Mouse (Mus musculus): ENCODE measurements at regions not wholly inside any gene's neighbourhood (a gene's known extent, or its start where the extent isn't known, plus 50 kb on each side); places are given as distances from the start of the nearest gene placed in this dataset.

DNA sequence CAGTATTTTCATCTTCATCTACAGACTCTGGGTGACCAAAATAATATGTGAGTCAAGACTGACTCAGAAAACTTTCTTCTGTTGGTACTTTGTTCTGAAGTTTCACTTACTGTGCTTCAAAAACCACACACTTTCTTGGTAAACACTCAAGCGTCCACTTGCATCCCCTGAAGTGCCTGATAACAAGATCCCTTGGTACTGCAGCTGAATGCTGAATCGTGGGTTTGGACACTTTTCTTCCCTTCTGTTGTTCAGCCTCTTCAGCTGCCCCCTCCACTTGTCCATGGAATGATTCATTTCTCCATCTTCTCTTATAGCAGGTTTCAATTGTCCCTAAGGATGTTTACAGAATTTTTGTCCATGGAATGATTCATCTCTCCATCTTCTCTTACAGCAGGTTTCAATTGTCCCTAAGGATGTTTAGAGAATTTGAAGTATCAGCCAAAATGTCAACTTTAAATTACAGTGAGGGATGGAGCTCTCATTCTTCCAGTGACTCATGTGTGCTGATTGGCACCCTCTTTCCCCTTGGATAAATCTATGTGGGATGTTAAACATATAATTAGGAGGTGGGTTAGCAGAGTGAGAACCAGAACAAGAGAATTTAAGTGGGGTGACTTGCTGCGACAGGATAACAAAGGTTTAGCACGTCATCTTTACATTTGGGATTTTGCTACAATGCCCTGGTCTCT, 57.7 kb upstream of the Pdk4 start:
- H3K27ac ChIP-seq, result no peak overlapping the region
- H3K9ac ChIP-seq, result no peak overlapping the region
- no peak overlapping the region for H3K4me2 ChIP-seq (replicated peaks)
- H3K27me3 ChIP-seq, result no peaks in the 10 kb centered on the region
- H3K36me3 ChIP-seq, result no peaks in the 10 kb centered on the region
- no peaks in the 10 kb centered on the region for H3K9me3 ChIP-seq
- no peak overlapping the region for H3K4me3 ChIP-seq
- H3K4me1 ChIP-seq, result no peaks in the 10 kb centered on the region
- 70% methylated on average over 4 of the region's 4 CpGs for WGBS
- ATAC-seq (ENCODE audit: insufficient number of reproducible peaks, insufficient read depth, low FRiP score, low TSS enrichment), result no peak

DNA sequence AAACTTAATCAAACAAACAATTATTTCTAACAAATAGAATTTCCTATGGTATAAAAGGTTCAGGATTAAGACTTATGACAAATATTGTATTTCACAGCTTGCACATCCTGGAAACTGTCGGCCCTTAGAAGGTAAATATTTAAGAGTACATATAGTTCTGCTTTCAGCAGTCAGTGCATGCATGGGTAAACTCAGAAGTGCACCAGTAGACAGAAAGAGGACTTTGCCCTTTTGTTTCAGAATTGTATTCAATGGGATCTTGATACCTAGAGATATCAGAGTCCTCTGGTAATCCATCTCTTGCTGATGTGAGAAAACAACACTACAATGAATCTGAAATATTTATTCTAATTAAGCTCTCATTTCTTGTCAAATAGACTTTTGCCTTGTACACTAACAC, 54.0 kb upstream of the Pdk4 start:
- Histone ChIP-seq H3K4me3 (no peak overlapping the region), H3K9me3 (no peaks in the 10 kb centered on the region), H3K4me1 (no peaks in the 10 kb centered on the region), H3K4me2 (replicated peaks) (no peak overlapping the region), H3K36me3 (no peaks in the 10 kb centered on the region), H3K27ac (no peak overlapping the region), H3K27me3 (no peaks in the 10 kb centered on the region), H3K9ac (no peak overlapping the region)
- WGBS, result 80% methylated on average over 1 of the region's 1 CpGs
- ATAC-seq (ENCODE audit: insufficient number of reproducible peaks, insufficient read depth, low FRiP score, low TSS enrichment), result no peak
